Mouse (Mus musculus) megakaryocyte, embryonic 14.5 days (primary cell): Measurements from ENCODE around the gene Slc2a2.

ENCODE experiments used
- FLI1 ChIP-seq: IDR thresholded peaks from 2 replicates; pipeline ENCODE4 v1.6.1; 2012; ENCODE audit warnings: low read length, inconsistent platforms, mixed read lengths
- GATA1 ChIP-seq: IDR thresholded peaks from 3 replicates; pipeline ENCODE4 v1.6.1; 2012; ENCODE audit warnings: mixed read lengths, low read length, inconsistent platforms, borderline replicate concordance

DNA sequence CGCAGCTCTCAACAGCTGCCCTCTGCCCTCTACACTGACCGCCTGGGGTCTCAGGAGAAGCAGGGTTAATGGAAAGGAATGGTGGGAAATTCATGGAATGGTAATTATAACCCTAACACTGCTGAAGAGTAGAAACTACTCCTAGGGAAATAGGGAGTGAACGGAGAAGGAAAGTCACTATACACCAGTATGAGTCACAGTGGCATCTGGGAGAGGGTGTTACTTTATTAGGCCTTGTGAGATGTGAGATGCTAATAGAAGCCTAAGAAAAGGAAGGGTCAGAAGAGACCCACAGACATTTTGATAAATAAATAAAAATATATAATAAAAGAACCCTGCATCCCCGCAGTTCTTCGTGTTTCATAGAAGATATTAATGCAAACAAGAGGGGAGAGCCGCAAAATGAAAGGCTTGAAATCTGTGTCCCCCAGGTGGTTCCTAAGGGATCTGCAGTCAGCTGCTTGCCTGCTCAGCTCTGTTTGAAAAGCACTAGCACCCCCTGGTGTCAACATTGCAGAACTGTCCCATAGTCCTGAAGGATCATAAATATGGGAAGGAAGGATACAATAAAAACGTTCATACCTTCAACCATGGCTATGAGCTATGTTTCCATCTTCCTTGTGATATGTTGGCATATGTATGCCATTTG is 48.3 kb downstream of the Slc2a2 start:
- TF ChIP-seq GATA1 = no peak
- TF ChIP-seq FLI1 = no peak
